Mouse (Mus musculus): Measurements from ENCODE around the gene Pde5a. TPM values are rescaled to one million over a fixed set of nuclear protein-coding genes. Genes with fewer than 3 reads are reported as not detected.

Gene Pde5a
- polyA plus RNA-seq, 1 experiment from 2014 or later, result 0.90 TPM

GRCm38 (mm10) chr3:122718631-122719030 lies 10.1 kb upstream of the Pde5a start:
- no peak for ATAC-seq
- no peak for DNase-seq (ENCODE audit: low read depth, low spot score)

GRCm38 (mm10) chr3:122721522-122721921 lies 7.2 kb upstream of the Pde5a start:
- ChIA-PET CTCF (interaction anchor here (0.8 to 1.0 kb wide), 2 partner anchors 8 to 12 kb away, joined by 3 read pairs; no protein-coding TSS in a partner anchor), POLR2A (no interaction called here)
- H3K27me3 ChIP-seq, result peaks cover 8% of the 10 kb centered on the region
- ATAC-seq, result peak; percentile 44
- no peak for TF ChIP-seq CTCF (IDR thresholded peaks at IDR 0.05)
- in situ Hi-C loops (cut with MboI; ENCODE audit: low pct_unique_long_range_greater_than_20kb), result no loop called here
- DNase-seq (ENCODE audit: low read depth, low spot score), result peak; percentile 71

More at GRCm38 (mm10) chr3:122718631-122719030, 10.1 kb upstream of the Pde5a start:
- POLR2A ChIA-PET, result no interaction called here
- TF ChIP-seq CTCF (IDR thresholded peaks at IDR 0.05), result no peak
- in situ Hi-C loops (cut with MboI; ENCODE audit: low pct_unique_long_range_greater_than_20kb), result no loop called here
- CTCF ChIA-PET, result interaction anchor here (1.2 to 2.1 kb wide), 4 partner anchors 8 to 45 kb away, joined by 3 to 6 read pairs (median 4); partner anchors contain the start of gene Pde5a
- H3K27me3 ChIP-seq, result no peaks in the 10 kb centered on the region

GRCm38 (mm10) chr3:122729601-122729959 lies 833 bp downstream of the Pde5a start:
- in situ Hi-C loops (cut with MboI; ENCODE audit: low pct_unique_long_range_greater_than_20kb), result no loop called here
- POLR2A ChIA-PET, result no interaction called here
- no peak for TF ChIP-seq CTCF (IDR thresholded peaks at IDR 0.05)
- DNase-seq (ENCODE audit: low read depth, low spot score) (no peak), ATAC-seq (no peak)
- CTCF ChIA-PET, result interaction anchor here (0.9 kb wide), 2 partner anchors 8 to 12 kb away, joined by 3 to 5 read pairs; no protein-coding TSS in a partner anchor
- peaks cover 12% of the 10 kb centered on the region for H3K27me3 ChIP-seq

GRCm38 (mm10) chr3:122729960-122730740 lies 1.4 kb downstream of the Pde5a start:
- in situ Hi-C loops (cut with MboI; ENCODE audit: low pct_unique_long_range_greater_than_20kb), result no loop called here
- ATAC-seq, result peak; percentile 73
- no peak for DNase-seq (ENCODE audit: low read depth, low spot score)
- no peak for TF ChIP-seq CTCF (IDR thresholded peaks at IDR 0.05)
- H3K27me3 ChIP-seq, result peaks cover 12% of the 10 kb centered on the region
- ChIA-PET POLR2A (no interaction called here), CTCF (interaction anchor here (0.9 kb wide), 2 partner anchors 9 to 13 kb away, joined by 3 to 5 read pairs; no protein-coding TSS in a partner anchor)

- ChIA-PET CTCF (interaction anchor here (1.3 kb wide), 1 partner anchor 17 kb away, joined by 3 read pairs; no protein-coding TSS in a partner anchor), POLR2A (no interaction called here)
- TF ChIP-seq CTCF (IDR thresholded peaks at IDR 0.05), result no peak
- ATAC-seq, result peak; percentile 40
- in situ Hi-C loops (cut with MboI; ENCODE audit: low pct_unique_long_range_greater_than_20kb), result no loop called here
- H3K27me3 ChIP-seq, result peaks cover 12% of the 10 kb centered on the region
- no peak for DNase-seq (ENCODE audit: low read depth, low spot score)
Measured at GRCm38 (mm10) chr3:122730741-122731235, 2.0 kb downstream of the Pde5a start.

- ChIA-PET CTCF (interaction anchor here (0.7 to 1.5 kb wide), 6 partner anchors 9 to 50 kb away, joined by 3 to 4 read pairs (median 3); no protein-coding TSS in a partner anchor), POLR2A (no interaction called here)
- in situ Hi-C loops (cut with MboI; ENCODE audit: low pct_unique_long_range_greater_than_20kb), result no loop called here
- H3K27me3 ChIP-seq, result peaks cover 11% of the 10 kb centered on the region
- no peak for TF ChIP-seq CTCF (IDR thresholded peaks at IDR 0.05)
- no peak for DNase-seq (ENCODE audit: low read depth, low spot score)
- ATAC-seq, result no peak
Measured at GRCm38 (mm10) chr3:122733806-122734205, 5.1 kb downstream of the Pde5a start.

- in situ Hi-C loops (cut with MboI; ENCODE audit: low pct_unique_long_range_greater_than_20kb), result no loop called here
- CTCF ChIA-PET, result interaction anchor here (0.7 to 1.5 kb wide), 4 partner anchors 8 to 50 kb away, joined by 3 read pairs; no protein-coding TSS in a partner anchor
- peaks cover 6% of the 10 kb centered on the region for H3K27me3 ChIP-seq
- POLR2A ChIA-PET, result interaction anchor here (0.6 kb wide), 1 partner anchor 364 kb away, joined by 4 read pairs; no protein-coding TSS in a partner anchor
- DNase-seq (ENCODE audit: low read depth, low spot score) (no peak), ATAC-seq (no peak)
- no peak for TF ChIP-seq CTCF (IDR thresholded peaks at IDR 0.05)
Measured at GRCm38 (mm10) chr3:122734329-122734728, 5.6 kb downstream of the Pde5a start.

GRCm38 (mm10) chr3:122739460-122739859 lies 10.7 kb downstream of the Pde5a start:
- DNase-seq (ENCODE audit: low read depth, low spot score) (no peak), ATAC-seq (no peak)
- TF ChIP-seq CTCF (IDR thresholded peaks at IDR 0.05), result no peak
- CTCF ChIA-PET, result no interaction called here
- in situ Hi-C loops (cut with MboI; ENCODE audit: low pct_unique_long_range_greater_than_20kb), result no loop called here
- no peaks in the 10 kb centered on the region for H3K27me3 ChIP-seq
- POLR2A ChIA-PET, result interaction anchor here (0.6 kb wide), 1 partner anchor 16 kb away, joined by 3 read pairs; no protein-coding TSS in a partner anchor

- ATAC-seq, result no peak
- in situ Hi-C loops (cut with MboI; ENCODE audit: low pct_unique_long_range_greater_than_20kb), result no loop called here
- CTCF ChIA-PET, result no interaction called here
- no peak for TF ChIP-seq CTCF (IDR thresholded peaks at IDR 0.05)
- DNase-seq (ENCODE audit: low read depth, low spot score), result no peak
- POLR2A ChIA-PET, result no interaction called here
- no peaks in the 10 kb centered on the region for H3K27me3 ChIP-seq
Measured at GRCm38 (mm10) chr3:122744265-122744664, 15.5 kb downstream of the Pde5a start.

- ChIA-PET CTCF (interaction anchor here (0.9 to 3.3 kb wide), 4 partner anchors 10 to 34 kb away, joined by 3 to 10 read pairs (median 4); no protein-coding TSS in a partner anchor), POLR2A (interaction anchor here (0.6 kb wide), 1 partner anchor 226 kb away, joined by 3 read pairs; no protein-coding TSS in a partner anchor)
- ATAC-seq (no peak), DNase-seq (ENCODE audit: low read depth, low spot score) (no peak)
- in situ Hi-C loops (cut with MboI; ENCODE audit: low pct_unique_long_range_greater_than_20kb), result no loop called here
- TF ChIP-seq CTCF (IDR thresholded peaks at IDR 0.05), result no peak
- H3K27me3 ChIP-seq, result no peaks in the 10 kb centered on the region
Measured at GRCm38 (mm10) chr3:122747921-122748700, 19.4 kb downstream of the Pde5a start.
